Mouse (Mus musculus): Measurements from ENCODE around the gene Tmem119.

- peak; percentile 29; the same call in 1 of the 2 replicates for TF ChIP-seq CTCF (IDR thresholded peaks at IDR 0.05; ENCODE audit: borderline replicate concordance, insufficient read depth, low read length)
- no peak for TF ChIP-seq POLR2A (IDR thresholded peaks at IDR 0.05; ENCODE audit: low read depth, low read length)
Observed at GRCm38 (mm10) chr5:113813608-113814007, 13.3 kb upstream of the Tmem119 start.

Data from embryonic fibroblast, embryonic 13.5 days (primary cell).